Mouse (Mus musculus): ENCODE data around the gene Mib2.

- TF ChIP-seq POLR2A (IDR thresholded peaks at IDR 0.05; ENCODE audit: insufficient read length, low read depth), result no peak
- no peak for TF ChIP-seq POLR2AphosphoS2 (IDR thresholded peaks at IDR 0.05; ENCODE audit: insufficient read length, low read depth)
- TF ChIP-seq MYOG (IDR thresholded peaks at IDR 0.05; ENCODE audit: control insufficient read depth in 1 of 3, insufficient read depth in 1 of 3, insufficient read length in 2 of 3, low read depth in 2 of 3), result no peak
- no peak for TF ChIP-seq USF1 (IDR thresholded peaks at IDR 0.05; ENCODE audit: low read depth)
- TF ChIP-seq E2F4 (IDR thresholded peaks at IDR 0.05; ENCODE audit: insufficient read depth), result no peak
- TF ChIP-seq TCF12 (IDR thresholded peaks at IDR 0.05; ENCODE audit: insufficient read depth, poor library complexity, severe bottlenecking), result no peak
- TF ChIP-seq MAX (IDR thresholded peaks at IDR 0.05; ENCODE audit: low read depth), result no peak
- TF ChIP-seq MYOD1 (IDR thresholded peaks at IDR 0.05; ENCODE audit: control insufficient read depth in 1 of 3, insufficient read length in 2 of 3, low read depth in 2 of 3), result no peak
- no peak for TF ChIP-seq CEBPB (IDR thresholded peaks at IDR 0.05; ENCODE audit: insufficient read depth, poor library complexity, severe bottlenecking)
- TF ChIP-seq TCF3 (IDR thresholded peaks at IDR 0.05; ENCODE audit: insufficient read length, low read depth), result no peak
- TF ChIP-seq REST (IDR thresholded peaks at IDR 0.05; ENCODE audit: insufficient read depth, insufficient read length), result no peak
These were observed 3.1 kb upstream of the Mib2 start for GRCm38 (mm10) chr4:155672082-155672481.

Data from myocyte (in vitro differentiated cells).